Comparison of ENCODE assay signal across 14 mouse cellular contexts in the genomic region with DNA sequence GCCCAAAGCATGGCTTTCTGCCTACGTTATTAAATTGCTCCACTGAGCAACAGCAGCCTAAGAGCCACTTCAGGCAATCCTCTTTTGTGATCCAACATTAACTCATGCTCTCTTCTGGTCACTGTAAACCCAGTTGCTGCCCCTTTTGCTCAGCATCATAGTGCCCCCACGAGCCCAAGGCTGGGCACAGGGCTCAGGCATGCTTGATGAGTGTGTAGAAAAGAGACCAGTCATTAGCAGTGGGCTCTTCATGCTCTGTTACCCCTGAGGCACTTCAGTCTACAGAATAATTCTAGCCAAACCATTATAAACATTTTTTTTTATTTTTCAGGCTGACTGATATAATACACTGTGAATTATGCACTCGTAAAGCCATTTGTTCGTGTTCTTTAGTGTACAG.
A peak's percentile ranks its signal among the peaks of the same experiment; 100 is the strongest.
DNase-seq lines count a peak whose midpoint lies in the region; ATAC-seq and TF ChIP-seq lines count a peak whose summit lies in the region.
"Had no signal": no experiment of that assay in that cellular context is flagged by ENCODE, and none has a peak within 500 bp of the region (broad histone marks: within the 10 kb centered on the region; RNA-seq: fewer than 3 reads in every experiment).

No protein-coding gene starts in this region.

- H3K9ac ChIP-seq in forebrain, embryonic 12.5 days, result no peak overlapping the region
- no peak overlapping the region for H3K9ac ChIP-seq in hindbrain, embryonic 14.5 days
- no peak overlapping the region for H3K9ac ChIP-seq in midbrain, postnatal 0 days (replicated peaks; ENCODE audit: low read length, poor library complexity, severe bottlenecking)
- H3K9ac ChIP-seq: liver, embryonic 12.5 days had no signal

- H3K4me1 ChIP-seq in forebrain, embryonic 12.5 days, result no peaks in the 10 kb centered on the region
- H3K4me1 ChIP-seq in hindbrain, embryonic 14.5 days (replicated peaks; ENCODE audit: control insufficient read depth, insufficient read depth, low read length), result 0 out of 2 replicates have a peak, but pooled peaks cover 3% of the 10 kb centered on the region
- H3K4me1 ChIP-seq in midbrain, postnatal 0 days (ENCODE audit: insufficient read depth, low read length), result no peaks in the 10 kb centered on the region
- H3K4me1 ChIP-seq: liver, embryonic 12.5 days had no signal

- peak; percentile 70 for ATAC-seq in forebrain, embryonic 12.5 days (ENCODE audit: low FRiP score)
- peak; percentile 69; the same call in 1 of the 2 replicates for ATAC-seq in hindbrain, embryonic 14.5 days (ENCODE audit: low FRiP score)
- ATAC-seq in midbrain, postnatal 0 days (ENCODE audit: low FRiP score), result no peak
- ATAC-seq in inflammation-experienced regulatory T-cells, adult 6 months, result no peak
- ATAC-seq: intestine, postnatal 0 days; liver, embryonic 12.5 days; lung, postnatal 0 days had no signal

- H3K4me3 ChIP-seq in forebrain, embryonic 12.5 days (replicated peaks), result no peak overlapping the region
- H3K4me3 ChIP-seq in hindbrain, embryonic 14.5 days (replicated peaks; ENCODE audit: low read length), result no peak overlapping the region
- H3K4me3 ChIP-seq in midbrain, postnatal 0 days (ENCODE audit: low read depth, low read length), result no peak overlapping the region
- H3K4me3 ChIP-seq: liver, embryonic 12.5 days had no signal

- no peak overlapping the region for H3K4me2 ChIP-seq in forebrain, embryonic 12.5 days
- H3K4me2 ChIP-seq in hindbrain, embryonic 14.5 days (replicated peaks), result no peak overlapping the region
- no peak overlapping the region for H3K4me2 ChIP-seq in midbrain, postnatal 0 days (ENCODE audit: low read depth, low read length, poor library complexity, severe bottlenecking)
- H3K4me2 ChIP-seq: liver, embryonic 12.5 days had no signal

- no peaks in the 10 kb centered on the region for H3K36me3 ChIP-seq in forebrain, embryonic 12.5 days (replicated peaks)
- H3K36me3 ChIP-seq in hindbrain, embryonic 14.5 days (replicated peaks; ENCODE audit: control insufficient read depth, insufficient read depth), result no peaks in the 10 kb centered on the region
- no peaks in the 10 kb centered on the region for H3K36me3 ChIP-seq in midbrain, postnatal 0 days (ENCODE audit: insufficient read depth, low read length)
- H3K36me3 ChIP-seq: liver, embryonic 12.5 days had no signal

- TF ChIP-seq CTCF in midbrain, postnatal 0 days (IDR thresholded peaks at IDR 0.05), result no peak; the same call in 1 of the 2 replicates

- WGBS in forebrain, embryonic 12.5 days, result 52% methylated on average over 4 of the region's 4 CpGs
- 52% methylated on average over 4 of the region's 4 CpGs for WGBS in hindbrain, embryonic 14.5 days
- 57% methylated on average over 4 of the region's 4 CpGs for WGBS in midbrain, postnatal 0 days

- no peaks in the 10 kb centered on the region for H3K27me3 ChIP-seq in forebrain, embryonic 12.5 days
- H3K27me3 ChIP-seq in hindbrain, embryonic 14.5 days (ENCODE audit: control insufficient read depth, insufficient read depth, low read length), result no peaks in the 10 kb centered on the region
- H3K27me3 ChIP-seq in midbrain, postnatal 0 days (ENCODE audit: insufficient read depth, low read length), result no peaks in the 10 kb centered on the region
- H3K27me3 ChIP-seq: liver, embryonic 12.5 days had no signal

- peak; percentile 18 to 23 for DNase-seq in layer of hippocampus, postnatal 10 days (ENCODE audit: low spot score in 2 of 2)
- no peak for DNase-seq in layer of hippocampus, adult 18-20 months (ENCODE audit: low spot score in 2 of 2)
- no peak for DNase-seq in hindbrain, embryonic 14.5 days (ENCODE audit: low spot score)
- peak; percentile 22 for DNase-seq in midbrain, postnatal 0 days (ENCODE audit: low spot score)
- DNase-seq in spleen, adult 12 weeks (ENCODE audit: low spot score), result no peak
- DNase-seq in thymus, adult 18-20 months, result no peak
- DNase-seq: adrenal gland, postnatal 36 days; heart, adult 18-20 months; kidney, postnatal 25 days had no signal

- no peaks in the 10 kb centered on the region for H3K9me3 ChIP-seq in forebrain, embryonic 12.5 days
- H3K9me3 ChIP-seq in hindbrain, embryonic 14.5 days (ENCODE audit: control insufficient read depth, low read length), result no peaks in the 10 kb centered on the region
- no peaks in the 10 kb centered on the region for H3K9me3 ChIP-seq in midbrain, postnatal 0 days (ENCODE audit: low read length)
- H3K9me3 ChIP-seq: liver, embryonic 12.5 days had no signal

- no peak overlapping the region for H3K27ac ChIP-seq in forebrain, embryonic 12.5 days
- no peak overlapping the region for H3K27ac ChIP-seq in hindbrain, embryonic 14.5 days
- H3K27ac ChIP-seq in midbrain, postnatal 0 days (ENCODE audit: low read depth, low read length), result no peak overlapping the region
- H3K27ac ChIP-seq: liver, embryonic 12.5 days had no signal

Comparison
In these comparisons a context has a peak if more than half of its experiments do, and no peak if none do; other contexts are left out.
1. DNase-seq: peak in layer of hippocampus, postnatal 10 days (2 of 2) and midbrain, postnatal 0 days (single experiment); none in layer of hippocampus, adult 18-20 months (0 of 2), hindbrain, embryonic 14.5 days (single experiment), spleen, adult 12 weeks (single experiment) and thymus, adult 18-20 months (0 of 2).
2. ATAC-seq: peak in forebrain, embryonic 12.5 days (single experiment) and hindbrain, embryonic 14.5 days (single experiment); none in midbrain, postnatal 0 days (single experiment) and inflammation-experienced regulatory T-cells, adult 6 months (single experiment).